Mouse (Mus musculus) leukemia stem cell, adult 10-12 weeks (primary cell): ENCODE results near the gene Hyal3. TPM values are rescaled to one million over a fixed set of nuclear protein-coding genes. Genes with fewer than 3 reads are reported as not detected.

Source experiments
- polyA plus RNA-seq: library from polyadenylated mRNA; stranded (reverse); fragments of >175 nt; gene quantifications from 2 replicates; pipeline ENCODE4 v1.2.3, GENCODE M21; 2012; ENCODE audit warnings: low replicate concordance

The Hyal3 gene
- 1.1 TPM in 1 of 2 replicates, not detected in the other for polyA plus RNA-seq

DNA sequence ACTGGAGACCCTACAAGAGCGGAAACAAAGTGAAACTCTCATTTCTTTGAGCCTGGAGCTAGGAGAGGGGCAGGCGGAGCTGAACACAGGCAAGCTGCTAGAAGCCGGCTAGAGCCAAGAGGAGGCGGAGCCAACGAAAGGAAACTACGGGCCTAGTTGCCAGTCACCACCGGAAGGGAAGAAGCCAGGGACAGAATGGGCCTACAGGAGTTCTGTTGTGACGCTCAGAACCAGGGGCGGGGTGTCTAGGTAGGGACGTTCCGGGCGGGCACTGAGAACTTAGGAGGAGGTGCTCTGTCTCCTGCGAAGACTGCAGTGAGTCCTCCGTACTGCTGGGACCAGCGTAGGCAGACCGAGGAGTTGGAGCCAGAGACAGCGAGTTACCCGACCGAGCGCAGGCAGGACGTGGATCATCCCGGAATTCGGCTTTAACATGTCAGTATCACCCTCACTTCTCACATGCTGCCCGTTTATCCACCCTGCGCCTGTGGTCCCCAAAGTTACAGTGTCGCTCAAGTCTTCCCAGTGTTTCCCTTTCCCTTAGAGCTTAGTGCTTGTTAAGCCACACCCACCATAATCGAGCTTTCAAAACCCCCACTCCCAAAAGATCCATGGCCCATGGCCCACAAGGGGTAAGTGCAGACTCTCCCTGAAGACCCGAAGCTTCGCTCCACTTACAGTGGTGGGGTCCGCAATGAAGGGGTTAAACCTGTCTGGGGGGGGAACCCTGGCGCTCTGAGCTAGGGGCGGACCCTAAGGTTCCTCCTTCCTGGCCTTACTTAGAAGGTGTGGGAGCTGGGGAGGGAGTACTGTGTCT, at the start of gene Hyal3:
Hyal3 (plus strand) TSS at position 318 of the 817 bp plus-strand sequence.

DNA sequence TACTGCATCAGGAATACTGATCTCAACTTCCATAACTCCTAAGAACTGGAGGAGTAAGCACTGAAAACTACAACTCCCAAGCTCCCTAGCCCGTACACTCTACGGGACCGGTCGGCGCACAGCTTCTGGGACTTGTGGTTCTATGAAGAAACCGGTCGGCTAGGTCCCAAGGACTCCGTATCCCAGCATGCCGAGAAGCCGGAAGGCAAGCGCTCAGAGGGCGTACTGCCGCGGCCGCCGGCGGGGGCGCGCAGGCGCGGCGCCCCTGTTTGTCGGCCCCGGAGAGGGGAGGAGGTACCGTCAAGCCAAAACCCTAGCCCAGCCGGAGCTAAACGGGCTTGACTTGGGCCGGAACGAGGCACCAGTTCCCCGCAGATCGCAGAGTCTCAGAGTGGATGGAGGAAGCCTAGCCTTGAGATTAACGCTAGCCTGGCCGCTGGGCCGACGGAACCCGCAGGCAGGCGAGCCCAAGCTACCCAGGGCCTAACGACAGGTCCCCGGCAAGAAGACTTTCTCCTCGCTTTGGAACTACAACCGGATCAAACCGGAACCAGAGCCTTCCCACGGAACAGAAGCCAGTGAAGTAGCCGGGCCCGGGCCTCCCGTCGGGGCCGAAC, 46.7 kb upstream of the Hyal3 start, which contains the start of gene Tmem115:
Tmem115 (plus strand) TSS at position 155 of the 617 bp plus-strand sequence.

DNA sequence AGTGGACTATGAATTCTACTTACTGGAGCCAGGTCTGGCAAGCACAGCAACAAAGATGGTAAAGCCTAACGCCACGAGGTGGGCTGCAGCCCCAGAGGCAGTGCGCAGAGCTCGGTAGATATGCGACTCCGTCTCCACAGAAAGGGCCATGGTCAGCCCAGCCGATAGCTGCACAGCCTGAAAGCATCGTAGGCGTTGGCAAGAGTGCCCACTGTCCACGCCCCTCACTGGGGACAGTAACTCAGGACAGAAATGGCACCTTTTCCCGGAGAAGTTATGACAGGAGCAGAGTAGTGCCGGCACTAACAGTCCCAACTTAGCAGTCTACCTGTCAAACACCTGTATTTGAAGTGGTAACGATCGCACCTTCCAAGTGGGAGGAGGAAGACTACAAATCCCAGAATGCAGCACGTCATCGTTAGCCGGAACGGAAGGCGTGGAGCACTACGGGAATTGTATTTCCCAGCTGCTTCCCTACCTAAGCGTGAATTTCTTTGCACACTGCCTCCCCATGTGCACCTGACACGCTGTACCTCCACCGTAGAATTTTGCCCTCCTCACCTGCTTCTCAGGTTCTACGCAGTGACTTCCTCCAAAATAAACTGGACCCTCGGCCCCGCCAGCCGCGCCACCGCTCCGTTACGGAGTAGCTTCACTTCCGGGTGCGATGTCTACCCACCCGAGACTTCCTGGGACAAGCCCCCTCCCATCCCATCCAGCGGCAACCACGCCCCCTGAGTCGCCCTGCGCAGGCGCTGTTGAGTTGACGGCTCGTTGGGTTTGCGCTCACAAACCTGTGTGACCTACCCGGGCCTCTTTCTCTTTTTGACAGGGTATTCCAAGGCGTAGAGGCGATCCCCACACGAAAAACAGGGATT, 38.9 kb upstream of the Hyal3 start, which contains the start of the genes Cyb561d2 and Nprl2:
Cyb561d2 (minus strand) TSS at position 720 of the 878 bp plus-strand sequence.
Nprl2 (plus strand) TSS at position 753 of the 878 bp plus-strand sequence.

DNA sequence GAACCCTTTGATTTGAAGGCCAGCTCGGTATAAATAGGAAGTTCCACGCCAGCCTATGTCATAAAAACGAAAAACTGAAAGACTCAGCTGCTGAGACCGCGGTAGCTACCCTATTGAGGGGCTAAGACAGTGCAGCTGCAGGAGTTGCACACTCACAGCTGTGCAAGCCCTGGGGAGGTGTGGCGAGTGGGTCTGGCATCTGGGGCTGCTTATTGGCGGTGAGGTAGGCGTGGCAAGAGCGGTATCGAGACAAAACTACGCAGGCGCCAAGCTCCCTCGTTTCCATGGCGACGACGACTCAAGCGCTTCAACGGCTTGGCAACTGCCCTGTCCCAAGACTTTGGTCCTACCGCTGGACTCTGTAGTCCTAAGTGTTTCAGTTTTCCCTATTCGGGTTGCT, 33.6 kb upstream of the Hyal3 start, which contains the start of gene Zmynd10:
Zmynd10 (plus strand) TSS at position 273 of the 400 bp plus-strand sequence.

GRCm38 (mm10) chr9:107551117-107551889, 29.3 kb upstream of the Hyal3 start, which contains the start of gene Rassf1:
Gene Rassf1, plus strand, starts transcription at chr9:107551555.

DNA sequence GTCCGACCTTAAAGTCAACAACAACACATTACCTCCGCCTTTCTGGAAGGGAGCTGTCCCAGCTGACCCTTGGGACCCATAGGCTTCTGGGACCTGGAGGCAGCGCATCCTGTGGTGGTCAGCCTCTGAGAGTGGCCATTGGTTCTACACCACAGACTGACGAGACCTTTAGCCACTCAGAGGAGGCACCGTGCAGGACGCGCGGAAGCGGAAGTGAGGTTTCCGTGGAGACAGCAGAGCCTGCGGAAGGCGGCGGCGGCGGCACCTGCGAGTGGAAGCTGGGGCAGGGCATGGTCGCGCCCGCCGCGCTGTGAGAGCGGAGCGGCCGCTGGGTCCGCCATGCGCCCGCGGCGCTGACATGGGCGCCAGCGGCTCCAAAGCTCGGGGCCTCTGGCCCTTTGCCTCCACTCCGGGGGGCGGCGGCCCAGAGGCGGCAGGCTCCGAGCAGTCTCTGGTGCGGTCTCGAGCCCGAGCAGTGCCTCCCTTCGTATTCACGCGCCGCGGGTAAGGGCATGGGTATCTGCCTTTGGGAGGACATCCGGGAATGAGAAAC, 17.5 kb upstream of the Hyal3 start, which contains the start of gene Tusc2:
Tusc2 (plus strand) TSS at position 227 of the 553 bp plus-strand sequence.

GRCm38 (mm10) chr9:107567702-107568319, 12.8 kb upstream of the Hyal3 start, which contains the start of gene Hyal2:
Gene Hyal2, plus strand, starts transcription at chr9:107567945.

GRCm38 (mm10) chr9:107576357-107577107, 4.1 kb upstream of the Hyal3 start, which contains the start of gene Hyal1:
Gene Hyal1, plus strand, starts transcription at chr9:107576927.

GRCm38 (mm10) chr9:107578587-107578986, 2.0 kb upstream of the Hyal3 start, which contains the start of gene Naa80:
Gene Naa80, plus strand, starts transcription at chr9:107578887.

GRCm38 (mm10) chr9:107586974-107587832, 6.6 kb downstream of the Hyal3 start, which contains the start of gene Ifrd2:
Gene Ifrd2, plus strand, starts transcription at chr9:107587642.

GRCm38 (mm10) chr9:107608741-107609432, 28.3 kb downstream of the Hyal3 start, which contains the start of gene Sema3b:
Gene Sema3b, minus strand, starts transcription at chr9:107609229.

GRCm38 (mm10) chr9:107635279-107636028, 54.8 kb downstream of the Hyal3 start, which contains the start of gene Gnai2:
Gene Gnai2, minus strand, starts transcription at chr9:107635367.

Other genes starting within 250 kb of the Hyal3 start
- 4.1 and 4.5 TPM in 2 replicates for gene Hemk1, start 242.5 kb upstream of the Hyal3 start, polyA plus RNA-seq
- 0.07 TPM in 1 of 2 replicates, not detected in the other for gene 6430571L13Rik, start 240.2 kb upstream of the Hyal3 start, polyA plus RNA-seq
- gene Cacna2d2, start 181.2 kb upstream of the Hyal3 start, polyA plus RNA-seq = 0.28 and 4.1 TPM in 2 replicates
- gene Tmem115, start 46.9 kb upstream of the Hyal3 start, polyA plus RNA-seq = 35.1 and 38.3 TPM in 2 replicates
- gene Cyb561d2, start 38.6 kb upstream of the Hyal3 start, polyA plus RNA-seq = 13.2 and 19.1 TPM in 2 replicates
- 0.42 and 1.4 TPM in 2 replicates for gene Nprl2, start 38.6 kb upstream of the Hyal3 start, polyA plus RNA-seq
- 2.2 TPM in 1 of 2 replicates, not detected in the other for gene Zmynd10, start 33.5 kb upstream of the Hyal3 start, polyA plus RNA-seq
- 12.4 and 15.7 TPM in 2 replicates for gene Rassf1, start 29.3 kb upstream of the Hyal3 start, polyA plus RNA-seq
- gene Tusc2, start 17.6 kb upstream of the Hyal3 start, polyA plus RNA-seq = 39.9 and 55.8 TPM in 2 replicates
- 67.5 and 96.1 TPM in 2 replicates for gene Hyal2, start 12.9 kb upstream of the Hyal3 start, polyA plus RNA-seq
- 3.4 and 3.5 TPM in 2 replicates for gene Hyal1, start 3.9 kb upstream of the Hyal3 start, polyA plus RNA-seq
- gene Naa80, start 1.9 kb upstream of the Hyal3 start, polyA plus RNA-seq = 94.0 and 121 TPM in 2 replicates
- 258 and 340 TPM in 2 replicates for gene Ifrd2, start 6.8 kb downstream of the Hyal3 start, polyA plus RNA-seq
- not detected in 2 replicates for gene Sema3b, start 28.4 kb downstream of the Hyal3 start, polyA plus RNA-seq
- gene Gnai2, start 54.5 kb downstream of the Hyal3 start, polyA plus RNA-seq = 672 and 886 TPM in 2 replicates
- gene Slc38a3, start 88.7 kb downstream of the Hyal3 start, polyA plus RNA-seq = not detected in 2 replicates
- gene Gnat1, start 98.9 kb downstream of the Hyal3 start, polyA plus RNA-seq = not detected in 2 replicates
- 7.2 and 12.4 TPM in 2 replicates for gene Sema3f, start 129.7 kb downstream of the Hyal3 start, polyA plus RNA-seq
- gene Rbm5, start 190.2 kb downstream of the Hyal3 start, polyA plus RNA-seq = 23.3 and 38.8 TPM in 2 replicates